Mouse (Mus musculus) stomach, postnatal 0 days (tissue): Measurements from ENCODE around the gene Glp2r.

Experiments used
- CTCF ChIP-seq: IDR thresholded peaks from 2 replicates; pipeline ENCODE4 v1.5.1; 2016; ENCODE audit warnings: antibody characterized with exemption, low read depth, mild to moderate bottlenecking, moderate library complexity
- EP300 ChIP-seq: optimal IDR thresholded peaks from 2 replicates; pipeline ENCODE3; 2016; ENCODE audit warnings: antibody characterized with exemption

GRCm38 (mm10) chr11:67771053-67771452, at the start of gene Glp2r:
- TF ChIP-seq EP300 (no peak), CTCF (no peak)
